Mouse (Mus musculus) ES-E14 (cell line): ENCODE measurements around the gene AC170998.1.

Source experiments
- HCFC1 ChIP-seq: IDR thresholded peaks from 2 replicates; pipeline ENCODE4 v1.6.1; 2012; ENCODE audit warnings: low read length, inconsistent platforms, borderline replicate concordance; ENCODE audit not compliant: insufficient read depth
- MAFK ChIP-seq: IDR thresholded peaks from 2 replicates; pipeline ENCODE4 v1.6.1; 2014; ENCODE audit warnings: mild to moderate bottlenecking, low read depth, low read length, inconsistent platforms; ENCODE audit not compliant: insufficient read depth
- ZNF384 ChIP-seq: IDR thresholded peaks from 2 replicates; pipeline ENCODE4 v1.6.1; 2012; ENCODE audit warnings: low read depth, low read length, inconsistent platforms

GRCm38 (mm10) chr17:28743145-28743866 is 17.4 kb downstream of the AC170998.1 start:
- TF ChIP-seq HCFC1 (no peak), MAFK (no peak), ZNF384 (no peak)
